Mouse (Mus musculus) mammary gland, adult 2 months (tissue): Measurements from ENCODE around the gene Gm11541. TPM values are rescaled to one million over a fixed set of nuclear protein-coding genes. Genes with fewer than 3 reads are reported as not detected.

Experiments used
- polyA plus RNA-seq: library from polyadenylated mRNA; depleted of rRNA; stranded (reverse); fragments of >200 nt; gene quantifications from 2 replicates; pipeline ENCODE4 v1.2.3, GENCODE M21; 2012; ENCODE audit warnings: low replicate concordance; rRNA removed

Gm11541 gene
- not detected in 2 replicates for polyA plus RNA-seq

GRCm38 (mm10) chr11:94704472-94704871 lies at the start of gene Gm11541:
TSS of gene Gm11541 (minus strand) at chr11:94704499.

GRCm38 (mm10) chr11:94741732-94742272 lies 37.5 kb upstream of the Gm11541 start, which contains the start of gene Cdc34b:
TSS of gene Cdc34b (plus strand) at chr11:94741782.

GRCm38 (mm10) chr11:94676754-94677606 lies 27.3 kb downstream of the Gm11541 start, which contains the start of gene Xylt2:
TSS of gene Xylt2 (minus strand) at chr11:94677515.

GRCm38 (mm10) chr11:94653663-94654436 lies 50.4 kb downstream of the Gm11541 start, which contains the start of the genes Mrpl27 and Eme1:
TSS of gene Mrpl27 (plus strand) at chr11:94653767.
TSS of gene Eme1 (minus strand) at chr11:94653964.

Other genes starting within 250 kb of the Gm11541 start
- 56.3 and 63.6 TPM in 2 replicates for gene Cacna1g, start 230.3 kb downstream of the Gm11541 start, polyA plus RNA-seq
- gene Spata20, start 218.3 kb downstream of the Gm11541 start, polyA plus RNA-seq: 0.07 and 0.36 TPM in 2 replicates
- gene Epn3, start 204.5 kb downstream of the Gm11541 start, polyA plus RNA-seq: 6.2 and 14.0 TPM in 2 replicates
- gene Mycbpap, start 182.8 kb downstream of the Gm11541 start, polyA plus RNA-seq: 1.2 and 1.5 TPM in 2 replicates
- gene Rsad1, start 155.2 kb downstream of the Gm11541 start, polyA plus RNA-seq: 10.7 TPM in 2 replicates
- gene Chad, start 139.5 kb downstream of the Gm11541 start, polyA plus RNA-seq: 0.10 and 0.14 TPM in 2 replicates
- gene Acsf2, start 102.6 kb downstream of the Gm11541 start, polyA plus RNA-seq: 52.2 and 58.5 TPM in 2 replicates
- 57.2 and 67.5 TPM in 2 replicates for gene Lrrc59, start 74.7 kb downstream of the Gm11541 start, polyA plus RNA-seq
- gene Mrpl27, start 50.7 kb downstream of the Gm11541 start, polyA plus RNA-seq: 27.2 and 58.8 TPM in 2 replicates
- gene Eme1, start 50.5 kb downstream of the Gm11541 start, polyA plus RNA-seq: 0.53 and 0.55 TPM in 2 replicates
- 30.2 and 77.2 TPM in 2 replicates for gene Xylt2, start 27.0 kb downstream of the Gm11541 start, polyA plus RNA-seq
- gene Cdc34b, start 37.3 kb upstream of the Gm11541 start, polyA plus RNA-seq: 0.11 TPM in 1 of 2 replicates, not detected in the other
- gene Tmem92, start 78.2 kb upstream of the Gm11541 start, polyA plus RNA-seq: not detected in 2 replicates
- 325 and 371 TPM in 2 replicates for gene Col1a1, start 231.7 kb upstream of the Gm11541 start, polyA plus RNA-seq